Mouse (Mus musculus): ENCODE data around the gene Kcnk16. TPM values are rescaled to one million over a fixed set of nuclear protein-coding genes. Genes with fewer than 3 reads are reported as not detected.

Gene Kcnk16
- total RNA-seq, 2 experiments from 2014 or later, result not detected

Other genes starting within 250 kb of the Kcnk16 start
- gene Saysd1, start 130.7 kb downstream of the Kcnk16 start, total RNA-seq (2015), result 3.9 and 4.1 TPM in 2 replicates
- gene Saysd1, start 130.7 kb downstream of the Kcnk16 start, total RNA-seq (2017), result 1.5 and 1.7 TPM in 2 replicates
- 0.13 and 0.30 TPM in 2 replicates for gene Kcnk5, start 87.4 kb downstream of the Kcnk16 start, total RNA-seq (2015)
- 0.22 and 2.0 TPM in 2 replicates for gene Kcnk5, start 87.4 kb downstream of the Kcnk16 start, total RNA-seq (2017)
- gene Nudt13, start 25.5 kb upstream of the Kcnk16 start, total RNA-seq (2015), result 9.5 and 14.1 TPM in 2 replicates
- 8.0 and 13.7 TPM in 2 replicates for gene Nudt13, start 25.5 kb upstream of the Kcnk16 start, total RNA-seq (2017)
- 22.5 and 24.4 TPM in 2 replicates for gene Ecd, start 78.9 kb upstream of the Kcnk16 start, total RNA-seq (2015)
- 35.9 and 39.0 TPM in 2 replicates for gene Ecd, start 78.9 kb upstream of the Kcnk16 start, total RNA-seq (2017)
- 22.1 and 23.9 TPM in 2 replicates for gene Fam149b, start 79.0 kb upstream of the Kcnk16 start, total RNA-seq (2015)
- gene Fam149b, start 79.0 kb upstream of the Kcnk16 start, total RNA-seq (2017), result 22.4 and 25.9 TPM in 2 replicates
- gene Dnajc9, start 119.7 kb upstream of the Kcnk16 start, total RNA-seq (2015), result 52.3 and 53.9 TPM in 2 replicates
- gene Dnajc9, start 119.7 kb upstream of the Kcnk16 start, total RNA-seq (2017), result 170 and 172 TPM in 2 replicates
- 60.7 and 78.0 TPM in 2 replicates for gene Mrps16, start 124.4 kb upstream of the Kcnk16 start, total RNA-seq (2015)
- gene Mrps16, start 124.4 kb upstream of the Kcnk16 start, total RNA-seq (2017), result 22.2 and 43.8 TPM in 2 replicates
- gene Cfap70, start 183.0 kb upstream of the Kcnk16 start, total RNA-seq (2015), result not detected in 2 replicates
- not detected in 2 replicates for gene Cfap70, start 183.0 kb upstream of the Kcnk16 start, total RNA-seq (2017)
- 99.1 and 113 TPM in 2 replicates for gene Anxa7, start 210.9 kb upstream of the Kcnk16 start, total RNA-seq (2015)
- gene Anxa7, start 210.9 kb upstream of the Kcnk16 start, total RNA-seq (2017), result 117 and 128 TPM in 2 replicates
- 1.2 and 3.2 TPM in 2 replicates for gene Mss51, start 227.7 kb upstream of the Kcnk16 start, total RNA-seq (2015)
- 0.51 and 0.85 TPM in 2 replicates for gene Mss51, start 227.7 kb upstream of the Kcnk16 start, total RNA-seq (2017)

All from megakaryocyte, adult 5-6 weeks (primary cell).